Mouse (Mus musculus): ENCODE results near the gene Rbfox2. TPM values are rescaled to one million over a fixed set of nuclear protein-coding genes. Genes with fewer than 3 reads are reported as not detected.

Rbfox2 gene
- total and polyA plus RNA-seq, 3 experiments = 0.89 TPM; not detected in 2

GRCm38 (mm10) chr15:77323226-77323625 is 16.4 kb upstream of the Rbfox2 start:
- H3K9ac ChIP-seq (ENCODE audit: insufficient read depth, low read depth) = no peak overlapping the region
- in situ Hi-C loops (cut with MboI; ENCODE audit: low pct_ligation_motif_present, low pct_unique_long_range_greater_than_20kb, low sequenced_read_pairs) = no loop called here
- H3K27me3 ChIP-seq (replicated peaks) = peaks cover 63% of the 10 kb centered on the region
- H3K27ac ChIP-seq (ENCODE audit: insufficient read depth, low read depth) = no peak overlapping the region
- TF ChIP-seq MAFK (IDR thresholded peaks at IDR 0.05; ENCODE audit: insufficient replicate concordance, low read length) (no peak), CTCF (conservative IDR thresholded peaks at IDR 0.05 in 1 of 2, IDR thresholded peaks at IDR 0.05 in 1 of 2; ENCODE audit: low read depth in 2 of 2, low read length in 2 of 2) (no peak), CHD2 (IDR thresholded peaks at IDR 0.05; ENCODE audit: low read length) (no peak), ETS1 (conservative IDR thresholded peaks at IDR 0.05; ENCODE audit: low read depth, low read length) (no peak), RAD21 (IDR thresholded peaks at IDR 0.05; ENCODE audit: low read depth, low read length) (no peak), POLR2A (IDR thresholded peaks at IDR 0.05; ENCODE audit: low read depth, low read length) (no peak), TCF12 (IDR thresholded peaks at IDR 0.05; ENCODE audit: low read depth, low read length) (no peak), SMC3 (IDR thresholded peaks at IDR 0.05; ENCODE audit: low read depth, low read length) (no peak), USF2 (conservative IDR thresholded peaks at IDR 0.05; ENCODE audit: low read depth, low read length) (no peak), E2F4 (IDR thresholded peaks at IDR 0.05; ENCODE audit: insufficient replicate concordance, low read depth, low read length) (no peak)
- H3K9me3 ChIP-seq (replicated peaks; ENCODE audit: low read length) = no peaks in the 10 kb centered on the region
- no peak for DNase-seq (ENCODE audit: extremely low read depth)
- dilution Hi-C loops (cut with MboI; ENCODE audit: extremely low pct_ligation_motif_present, extremely low pct_unique_long_range_greater_than_20kb, low sequenced_read_pairs) = no loop called here
- H3K4me2 ChIP-seq (ENCODE audit: insufficient read depth, low read depth, poor library complexity, severe bottlenecking) = no peak overlapping the region
- H3K4me3 ChIP-seq (replicated peaks in 1 of 3; ENCODE audit: low read depth in 2 of 3, low read length in 2 of 3, poor library complexity in 1 of 3) = no peak overlapping the region
- H3K36me3 ChIP-seq (replicated peaks in 1 of 2; ENCODE audit: control insufficient read depth in 1 of 2, insufficient read depth in 1 of 2, low read length in 1 of 2) = no peaks in the 10 kb centered on the region
- H3K4me1 ChIP-seq (ENCODE audit: control insufficient read depth in 1 of 2, insufficient read depth in 2 of 2) = no peaks in the 10 kb centered on the region
- no peaks in the 10 kb centered on the region for H3K79me2 ChIP-seq (replicated peaks; ENCODE audit: control insufficient read depth, extremely low read depth, insufficient read depth, poor library complexity, severe bottlenecking)

GRCm38 (mm10) chr15:77313701-77314100 is 6.9 kb upstream of the Rbfox2 start:
- H3K9ac ChIP-seq (ENCODE audit: insufficient read depth, low read depth) = no peak overlapping the region
- dilution Hi-C loops (cut with MboI; ENCODE audit: extremely low pct_ligation_motif_present, extremely low pct_unique_long_range_greater_than_20kb, low sequenced_read_pairs) = no loop called here
- no peak for DNase-seq (ENCODE audit: extremely low read depth)

More at GRCm38 (mm10) chr15:77313701-77314100, 6.9 kb upstream of the Rbfox2 start:
- Histone ChIP-seq H3K27ac (ENCODE audit: insufficient read depth, low read depth) (no peak overlapping the region), H3K36me3 (replicated peaks in 1 of 2; ENCODE audit: control insufficient read depth in 1 of 2, insufficient read depth in 1 of 2, low read length in 1 of 2) (no peaks in the 10 kb centered on the region), H3K27me3 (replicated peaks) (peaks cover 80% of the 10 kb centered on the region), H3K4me1 (ENCODE audit: control insufficient read depth in 1 of 2, insufficient read depth in 2 of 2) (no peaks in the 10 kb centered on the region), H3K9me3 (replicated peaks; ENCODE audit: low read length) (no peaks in the 10 kb centered on the region), H3K79me2 (replicated peaks; ENCODE audit: control insufficient read depth, extremely low read depth, insufficient read depth, poor library complexity, severe bottlenecking) (no peaks in the 10 kb centered on the region), H3K4me3 (replicated peaks in 1 of 3; ENCODE audit: low read depth in 2 of 3, low read length in 2 of 3, poor library complexity in 1 of 3) (no peak overlapping the region), H3K4me2 (ENCODE audit: insufficient read depth, low read depth, poor library complexity, severe bottlenecking) (no peak overlapping the region)
- in situ Hi-C loops (cut with MboI; ENCODE audit: low pct_ligation_motif_present, low pct_unique_long_range_greater_than_20kb, low sequenced_read_pairs) = no loop called here
- TF ChIP-seq KAT2A (IDR thresholded peaks at IDR 0.05; ENCODE audit: insufficient replicate concordance, low read length) = no peak
- TF ChIP-seq IRF4 (IDR thresholded peaks at IDR 0.05; ENCODE audit: low read depth, low read length) = no peak
- TF ChIP-seq POLR2AphosphoS2 (IDR thresholded peaks at IDR 0.05; ENCODE audit: low read depth, low read length) = no peak
- no peak for TF ChIP-seq CHD1 (IDR thresholded peaks at IDR 0.05; ENCODE audit: low read depth, low read length)
- TF ChIP-seq ETS1 (conservative IDR thresholded peaks at IDR 0.05; ENCODE audit: low read depth, low read length) = no peak
- TF ChIP-seq USF2 (conservative IDR thresholded peaks at IDR 0.05; ENCODE audit: low read depth, low read length) = no peak
- TF ChIP-seq MAX (IDR thresholded peaks at IDR 0.05; ENCODE audit: low read length) = no peak
- TF ChIP-seq MEF2A (IDR thresholded peaks at IDR 0.05; ENCODE audit: borderline replicate concordance, low read depth, low read length) = no peak
- TF ChIP-seq MAFK (IDR thresholded peaks at IDR 0.05; ENCODE audit: insufficient replicate concordance, low read length) = no peak
- TF ChIP-seq POLR2A (IDR thresholded peaks at IDR 0.05; ENCODE audit: low read depth, low read length) = no peak
- no peak for TF ChIP-seq ZKSCAN1 (IDR thresholded peaks at IDR 0.05; ENCODE audit: borderline replicate concordance, low read depth, low read length)
- TF ChIP-seq EP300 (IDR thresholded peaks at IDR 0.05; ENCODE audit: low read length) = no peak
- no peak for TF ChIP-seq JUND (conservative IDR thresholded peaks at IDR 0.05; ENCODE audit: low read depth, low read length)
- TF ChIP-seq JUN (IDR thresholded peaks at IDR 0.05; ENCODE audit: insufficient read depth, low read depth, low read length) = no peak
- TF ChIP-seq SMC3 (IDR thresholded peaks at IDR 0.05; ENCODE audit: low read depth, low read length) = no peak
- TF ChIP-seq GABPA (IDR thresholded peaks at IDR 0.05; ENCODE audit: insufficient replicate concordance, low read depth, low read length) = no peak
- no peak for TF ChIP-seq ZNF384 (IDR thresholded peaks at IDR 0.05; ENCODE audit: low read depth, low read length)
